Mouse (Mus musculus) erythroblast, embryonic 14.5 days (primary cell): ENCODE results near the gene Scp2. TPM values are rescaled to one million over a fixed set of nuclear protein-coding genes. Genes with fewer than 3 reads are reported as not detected.
A peak's percentile ranks its signal among the peaks of the same experiment; 100 is the strongest.
"Not testable (repeated sequence)": the region's sequence is repeated elsewhere in the genome, so short reads cannot be mapped to it uniquely, and the experiment has no call there.

ENCODE experiments used
- H3K27me3 ChIP-seq: 2 replicates; pipeline ENCODE4 v1.6.1; 2012; ENCODE audit warnings: inconsistent platforms; ENCODE audit not compliant: control insufficient read depth
- H3K36me3 ChIP-seq: 2 replicates; pipeline ENCODE4 v1.6.1; 2012; ENCODE audit warnings: mild to moderate bottlenecking, inconsistent platforms; ENCODE audit not compliant: control insufficient read depth
- H3K4me1 ChIP-seq: 2 replicates; pipeline ENCODE4 v1.6.1; 2012; ENCODE audit warnings: inconsistent platforms; ENCODE audit not compliant: control insufficient read depth
- H3K4me3 ChIP-seq: replicated peaks from 2 replicates; pipeline ENCODE3; 2012; ENCODE audit warnings: moderate library complexity, mild to moderate bottlenecking, inconsistent platforms
- H3K9me3 ChIP-seq: 2 replicates; pipeline ENCODE4 v1.6.1; 2012; ENCODE audit warnings: low read length, inconsistent platforms, mixed read lengths; ENCODE audit not compliant: control insufficient read depth
- GATA1 ChIP-seq: IDR thresholded peaks from 2 replicates; pipeline ENCODE4 v1.6.1; 2012; ENCODE audit warnings: low read length, inconsistent platforms, mixed read lengths
- TAL1 ChIP-seq: IDR thresholded peaks from 3 replicates; pipeline ENCODE4 v1.6.1; 2012; ENCODE audit warnings: low read length, inconsistent platforms, mixed read lengths
- polyA plus RNA-seq: library from polyadenylated mRNA; stranded (reverse); fragments of >175 nt; gene quantifications from 2 replicates; pipeline ENCODE4 v1.2.3, GENCODE M21; 2012

The Scp2 gene
- 3.0 and 3.9 TPM in 2 replicates for polyA plus RNA-seq

DNA sequence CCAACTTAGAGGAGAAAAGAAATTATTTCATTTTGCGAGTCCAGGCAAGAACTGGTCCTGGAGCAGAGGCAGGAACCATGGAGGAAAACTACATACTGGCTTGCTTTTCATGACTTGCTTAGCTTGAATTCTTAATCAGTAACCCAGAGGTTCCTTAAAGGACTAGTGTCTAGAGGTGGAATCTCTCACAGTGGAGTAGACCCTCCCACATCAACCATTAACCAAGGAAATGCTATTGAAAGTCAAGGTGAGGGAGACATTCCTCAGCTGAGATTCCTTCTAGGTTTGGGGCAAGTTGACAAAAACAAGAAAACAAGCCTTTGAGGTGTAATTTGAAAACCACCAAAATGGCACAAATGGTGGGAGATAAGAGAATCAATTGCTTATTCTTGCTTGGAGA lies at the start of gene Scp2:
Gene Scp2 (minus strand): TSS at position 119 of the 400 bp plus-strand sequence.
- no peaks in the 10 kb centered on the region for H3K4me1 ChIP-seq
- H3K9me3 ChIP-seq = peaks cover 4% of the 10 kb centered on the region
- TF ChIP-seq TAL1 (no peak), GATA1 (no peak)
- no peaks in the 10 kb centered on the region for H3K36me3 ChIP-seq
- no peak within 1 kb of the TSS for H3K4me3 ChIP-seq
- no peaks in the 10 kb centered on the region for H3K27me3 ChIP-seq

DNA sequence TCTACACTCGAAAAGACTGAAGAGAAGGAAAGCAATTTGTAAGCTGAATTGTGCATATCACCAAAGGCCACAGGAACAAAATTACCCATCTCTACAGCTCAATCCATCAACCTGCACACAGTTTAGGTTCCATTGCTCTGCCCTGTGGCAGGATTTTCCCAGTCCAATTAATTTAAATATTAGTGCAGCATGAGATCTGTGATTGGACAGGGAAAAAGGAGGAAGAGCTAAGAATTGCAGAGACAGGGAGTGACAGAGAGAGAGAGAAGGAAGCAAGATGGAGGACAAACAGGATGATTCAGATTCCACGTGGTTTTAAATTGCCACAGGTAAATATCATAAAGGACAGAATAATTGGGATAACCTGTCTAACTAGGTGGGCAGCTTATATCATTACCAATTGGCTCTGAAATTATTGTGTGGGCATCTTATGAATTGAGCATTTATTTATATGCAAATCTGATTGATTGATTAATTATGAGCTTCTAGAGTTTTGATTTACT lies 48.1 kb upstream of the Scp2 start:
- Histone ChIP-seq H3K27me3 (no peaks in the 10 kb centered on the region), H3K36me3 (no peaks in the 10 kb centered on the region), H3K4me1 (no peaks in the 10 kb centered on the region), H3K9me3 (no peaks in the 10 kb centered on the region), H3K4me3 (no peak overlapping the region)
- no peak for TF ChIP-seq TAL1
- no peak for TF ChIP-seq GATA1

DNA sequence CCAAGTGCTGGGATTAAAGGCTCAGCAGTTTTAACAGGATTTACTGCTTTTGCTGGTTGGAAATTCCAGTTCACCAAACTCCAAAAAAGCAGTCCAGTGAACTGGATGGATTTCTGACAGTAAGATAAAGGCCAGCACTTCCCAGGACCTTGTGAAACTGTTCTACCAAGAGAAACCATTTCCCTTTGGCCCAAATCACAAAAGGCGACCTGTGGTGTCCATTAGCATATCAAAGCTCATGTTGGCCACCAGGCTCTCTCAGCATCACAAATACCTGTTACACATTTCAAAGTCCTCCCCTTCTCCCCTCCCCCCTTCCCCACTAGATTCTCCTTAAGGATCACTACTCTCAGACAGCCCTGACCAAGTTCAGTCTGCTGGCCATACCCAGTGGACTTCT lies 37.5 kb upstream of the Scp2 start:
- Histone ChIP-seq H3K9me3 (no peaks in the 10 kb centered on the region), H3K36me3 (no peaks in the 10 kb centered on the region; the same call in 1 of the 2 replicates), H3K4me3 (no peak overlapping the region), H3K4me1 (no peaks in the 10 kb centered on the region), H3K27me3 (no peaks in the 10 kb centered on the region)
- TF ChIP-seq TAL1 (no peak), GATA1 (no peak)

DNA sequence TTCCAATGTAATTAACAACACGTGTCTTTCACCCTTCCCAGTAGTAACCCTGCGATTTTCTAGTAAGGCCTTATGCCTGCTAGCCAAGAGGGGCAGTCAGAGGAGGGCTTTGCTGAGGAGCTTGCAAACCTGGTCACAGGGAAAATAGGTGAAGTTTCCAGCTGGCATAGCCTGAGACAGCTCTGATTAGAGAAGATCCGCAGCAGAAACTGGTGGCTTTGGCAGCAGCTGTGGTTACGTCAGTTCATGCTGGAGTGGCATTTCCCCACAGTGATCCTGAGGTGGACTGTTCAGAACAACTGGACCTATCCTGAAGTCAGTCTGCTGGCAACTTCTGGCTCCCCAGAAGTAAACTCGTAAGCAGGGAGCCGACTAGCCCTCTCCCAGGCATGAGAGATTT lies 23.3 kb upstream of the Scp2 start:
- Histone ChIP-seq H3K9me3 (no peaks in the 10 kb centered on the region; the same call in 1 of the 2 replicates), H3K4me1 (peaks cover 5% of the 10 kb centered on the region), H3K4me3 (no peak overlapping the region), H3K36me3 (peaks cover 2% of the 10 kb centered on the region; the same call in 1 of the 2 replicates), H3K27me3 (peaks cover 25% of the 10 kb centered on the region)
- TF ChIP-seq TAL1 (no peak), GATA1 (no peak)

DNA sequence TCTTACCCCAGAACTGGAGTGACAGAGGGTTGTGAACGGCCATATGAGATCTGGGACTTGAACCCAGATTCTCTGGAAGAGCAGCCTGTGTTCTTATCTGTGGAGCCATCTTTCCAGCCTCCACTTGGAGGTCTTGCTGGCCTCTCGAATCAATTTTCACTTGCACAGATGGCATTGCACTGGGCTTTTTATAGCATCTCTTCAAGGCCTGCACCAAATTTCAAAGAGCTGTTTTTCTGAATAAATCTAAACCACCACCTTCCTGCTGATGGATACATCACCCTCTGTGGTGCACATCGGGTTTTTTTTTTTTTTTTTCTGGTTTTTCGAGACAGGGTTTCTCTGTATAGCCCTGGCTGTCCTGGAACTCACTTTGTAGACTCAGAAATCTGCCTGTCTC lies 22.1 kb upstream of the Scp2 start:
- H3K4me3 ChIP-seq = no peak overlapping the region
- TF ChIP-seq TAL1 (no peak), GATA1 (0 out of 2 replicates have a peak, but pooled peaks have one; percentile 19)
- peaks cover 5% of the 10 kb centered on the region for H3K4me1 ChIP-seq
- H3K9me3 ChIP-seq = no peaks in the 10 kb centered on the region; the same call in 1 of the 2 replicates
- peaks cover 25% of the 10 kb centered on the region for H3K27me3 ChIP-seq
- H3K36me3 ChIP-seq = peaks cover 2% of the 10 kb centered on the region; the same call in 1 of the 2 replicates

DNA sequence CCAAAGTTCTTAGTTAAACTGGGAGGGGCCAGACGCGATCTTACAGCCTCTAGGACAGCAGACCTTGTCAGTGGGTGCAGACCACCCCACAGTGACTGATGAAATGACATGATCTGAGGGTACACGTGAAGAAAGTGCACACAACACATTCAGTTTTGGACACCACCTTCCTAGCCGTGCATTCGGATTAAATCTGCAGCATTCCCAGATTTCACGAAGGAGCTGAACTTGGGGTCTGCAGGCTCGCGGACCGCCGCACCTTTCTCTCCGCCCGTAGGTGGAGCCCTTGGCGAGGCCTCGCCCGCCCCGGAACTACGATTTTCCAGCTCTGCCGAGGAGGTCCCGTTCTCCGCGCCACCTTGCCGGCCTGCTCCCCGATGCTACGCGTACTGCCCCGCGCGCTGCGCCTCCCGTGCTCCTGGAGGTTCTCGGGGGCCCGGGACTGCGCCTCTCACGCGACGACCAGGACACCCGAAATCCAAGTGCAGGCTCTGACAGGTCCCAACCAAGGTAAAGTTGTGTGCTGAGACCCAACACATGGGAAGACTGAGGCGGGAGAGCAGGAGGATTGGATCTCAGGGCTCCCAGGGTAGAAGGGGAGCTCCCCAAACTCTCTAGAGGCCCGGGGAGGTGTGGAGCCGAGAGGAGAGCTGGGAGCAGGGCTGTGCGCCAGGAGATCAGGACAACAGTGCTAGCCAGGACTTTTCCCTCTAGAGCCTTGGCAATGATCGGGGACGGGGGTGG lies 20.5 kb upstream of the Scp2 start, which contains the start of gene Echdc2:
Gene Echdc2 (plus strand): TSS at position 286 of the 744 bp plus-strand sequence.
- no peaks in the 10 kb centered on the region for H3K36me3 ChIP-seq
- H3K27me3 ChIP-seq = peaks cover 25% of the 10 kb centered on the region
- H3K4me3 ChIP-seq = peak within 1 kb of the TSS; percentile 49
- TF ChIP-seq TAL1 (no peak), GATA1 (no peak)
- no peaks in the 10 kb centered on the region for H3K9me3 ChIP-seq
- H3K4me1 ChIP-seq = peaks cover 5% of the 10 kb centered on the region

DNA sequence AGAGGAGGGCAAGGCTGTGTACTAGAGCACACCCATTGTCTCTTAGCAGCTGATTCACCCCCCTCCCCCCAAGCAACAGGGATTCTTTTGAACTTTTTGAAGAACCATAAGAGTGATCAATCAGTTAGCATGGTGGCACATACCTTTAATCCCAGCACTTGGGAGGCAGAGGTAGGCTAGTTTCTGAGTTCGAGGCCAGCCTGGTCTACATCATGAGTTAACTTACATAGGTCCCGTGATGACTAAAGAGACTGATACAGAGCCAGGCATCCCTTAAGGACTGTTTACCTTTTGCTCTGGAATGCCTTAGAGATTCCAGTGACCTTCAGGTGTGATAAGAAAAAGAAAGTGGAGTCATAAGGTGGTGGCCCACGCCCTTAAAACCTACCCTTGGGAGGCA lies 18.5 kb upstream of the Scp2 start:
- Histone ChIP-seq H3K36me3 (no peaks in the 10 kb centered on the region), H3K4me3 (no peak overlapping the region), H3K4me1 (peaks cover 5% of the 10 kb centered on the region), H3K27me3 (peaks cover 25% of the 10 kb centered on the region), H3K9me3 (no peaks in the 10 kb centered on the region)
- TF ChIP-seq TAL1 = no peak
- no peak for TF ChIP-seq GATA1

DNA sequence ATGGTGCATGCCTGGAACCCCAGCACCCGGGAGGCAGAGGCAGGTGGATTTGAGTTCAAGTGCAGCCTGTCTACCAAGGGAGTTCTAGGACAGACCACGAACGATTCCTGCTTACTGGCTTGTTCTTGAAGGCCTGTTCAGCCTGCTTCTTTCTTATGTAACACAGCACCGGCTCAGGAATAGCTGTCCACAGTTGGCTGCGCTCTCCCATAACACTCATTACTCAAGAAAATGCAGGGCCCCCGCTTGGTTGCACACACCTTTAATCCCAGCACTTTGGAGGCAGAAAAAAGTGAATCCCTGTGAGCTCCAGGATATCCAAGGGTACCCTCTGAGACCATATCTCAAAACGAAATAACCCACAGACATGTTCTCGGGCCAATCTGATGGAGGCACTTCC lies 17.1 kb upstream of the Scp2 start:
- Histone ChIP-seq H3K9me3 (peaks cover 2% of the 10 kb centered on the region; the same call in 1 of the 2 replicates), H3K27me3 (peaks cover 25% of the 10 kb centered on the region), H3K36me3 (no peaks in the 10 kb centered on the region), H3K4me3 (no peak overlapping the region), H3K4me1 (peaks cover 5% of the 10 kb centered on the region)
- TF ChIP-seq GATA1 (no peak), TAL1 (no peak)

DNA sequence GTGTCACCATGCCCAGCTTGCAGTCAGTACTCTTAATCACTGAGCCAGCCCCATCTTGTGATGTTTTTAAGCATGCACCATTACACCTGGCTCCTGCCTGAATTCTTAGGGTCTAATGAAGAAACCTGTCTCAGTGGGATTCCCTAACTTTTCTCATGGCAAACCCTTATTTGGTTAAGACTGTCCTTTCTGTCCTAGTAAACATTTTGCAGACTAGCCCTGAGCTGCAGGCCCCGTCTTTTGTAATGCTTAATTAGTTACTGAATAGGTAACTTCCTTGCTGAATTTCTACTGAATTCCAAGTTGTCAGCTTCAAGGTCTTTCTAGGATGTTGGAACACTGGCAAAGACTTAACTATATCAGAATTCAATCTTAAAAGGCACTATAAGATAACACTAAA lies 10.3 kb upstream of the Scp2 start:
- not testable (repeated sequence) for H3K27me3 ChIP-seq, H3K4me1 ChIP-seq, H3K4me3 ChIP-seq, H3K9me3 ChIP-seq, H3K36me3 ChIP-seq

DNA sequence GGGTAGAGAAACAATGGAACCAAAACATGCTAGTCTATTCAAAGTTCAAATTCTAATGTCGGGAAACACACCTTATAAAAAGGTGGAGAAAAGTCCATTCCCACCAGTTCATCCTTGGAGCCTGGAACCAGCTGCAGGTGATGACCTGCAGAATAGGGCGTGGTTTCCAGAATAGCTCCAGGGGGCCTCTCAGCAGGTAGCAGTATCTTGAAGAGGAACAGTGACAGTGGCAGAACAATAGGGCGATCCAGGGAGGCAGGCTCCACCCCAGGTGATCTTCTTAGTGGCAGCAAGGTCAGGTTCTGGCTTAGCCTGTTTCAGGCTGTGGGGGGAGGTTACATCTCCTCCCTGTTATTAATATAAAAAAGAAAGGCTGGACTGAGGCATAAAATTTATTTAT lies 756 bp upstream of the Scp2 start:
- H3K4me3 ChIP-seq, H3K27me3 ChIP-seq, H3K4me1 ChIP-seq, H3K36me3 ChIP-seq, H3K9me3 ChIP-seq: not testable (repeated sequence)
